Mouse (Mus musculus): Measurements from ENCODE around the gene Frmpd1. TPM values are rescaled to one million over a fixed set of nuclear protein-coding genes. Genes with fewer than 3 reads are reported as not detected.

The Frmpd1 gene
- polyA plus RNA-seq, 1 experiment from 2014 or later, result 0.42 TPM

DNA sequence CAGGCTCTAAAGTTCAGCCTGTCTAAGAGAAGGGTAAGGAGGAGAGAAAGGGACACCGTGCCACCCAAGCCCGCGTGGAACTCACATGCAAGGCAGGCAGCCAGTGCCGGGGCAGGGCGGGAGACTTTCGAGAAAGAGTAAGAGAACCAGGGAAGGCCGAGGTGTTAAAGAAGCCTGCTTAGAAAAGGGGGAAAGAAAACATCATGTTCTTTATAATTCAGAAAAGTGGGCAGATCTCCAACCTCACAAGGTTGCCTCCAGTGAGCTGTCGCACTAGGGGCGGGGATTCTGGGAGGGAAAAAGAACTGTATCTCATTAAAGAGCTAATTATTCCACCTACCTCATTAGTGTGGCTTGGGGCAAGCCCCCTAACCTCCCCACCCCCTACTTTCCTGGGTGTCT is 68.2 kb downstream of the Frmpd1 start:
- Histone ChIP-seq H3K4me3 (replicated peaks; ENCODE audit: low read length) (no peak overlapping the region), H3K9ac (replicated peaks; ENCODE audit: low read depth, low read length) (no peak overlapping the region), H3K36me3 (ENCODE audit: control insufficient read depth, insufficient read depth) (no peaks in the 10 kb centered on the region), H3K27ac (ENCODE audit: low read length) (no peak overlapping the region), H3K27me3 (replicated peaks; ENCODE audit: control insufficient read depth, insufficient read depth, low read length) (peaks cover 15% of the 10 kb centered on the region), H3K9me3 (ENCODE audit: control insufficient read depth, low read length) (no peaks in the 10 kb centered on the region), H3K4me2 (ENCODE audit: low read length) (no peak overlapping the region), H3K4me1 (replicated peaks; ENCODE audit: control insufficient read depth, insufficient read depth, low read length) (peaks cover 32% of the 10 kb centered on the region)
- WGBS, result 13% methylated on average over 9 of the region's 9 CpGs
- peak; percentile 63 for ATAC-seq

DNA sequence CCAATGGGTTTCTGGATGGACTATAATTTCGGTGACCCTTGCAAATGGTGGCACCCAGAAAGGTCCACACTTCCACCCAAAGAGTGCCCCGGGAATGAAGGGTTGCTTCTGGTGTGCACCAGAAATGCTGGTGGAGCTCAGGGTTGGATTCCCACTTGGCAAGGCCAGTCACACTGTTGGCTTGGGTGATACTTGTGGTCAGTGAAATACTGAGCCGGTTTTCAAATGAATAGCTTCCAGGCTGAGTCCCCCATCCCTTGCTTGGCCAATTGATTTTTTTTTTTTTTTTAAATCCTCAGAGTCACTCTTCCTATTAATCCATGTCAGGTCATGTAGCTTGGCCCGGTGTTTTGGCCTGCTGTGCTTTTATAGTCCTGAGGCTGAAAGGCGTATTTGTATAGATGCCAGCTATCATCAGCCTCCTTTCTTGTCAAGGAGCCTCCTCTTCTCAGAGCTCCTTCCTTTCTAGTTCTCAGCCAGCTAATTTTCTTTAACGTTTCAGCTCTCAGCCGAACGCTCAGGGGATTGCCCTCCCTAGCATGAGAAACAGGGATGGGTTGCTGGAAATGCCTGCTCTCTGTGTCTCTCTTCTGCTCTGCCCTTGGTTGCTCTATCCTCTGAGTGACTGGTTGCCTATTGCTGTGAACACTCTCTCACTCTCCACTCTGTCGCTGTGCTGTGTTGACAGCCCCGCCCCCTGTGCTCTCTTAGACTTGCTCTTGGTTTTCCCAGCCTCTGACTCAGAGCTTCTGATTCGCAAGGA is 69.3 kb downstream of the Frmpd1 start:
- WGBS, result 20% methylated on average over 11 of the region's 11 CpGs
- ATAC-seq, result peak; percentile 76
- no peaks in the 10 kb centered on the region for H3K36me3 ChIP-seq (ENCODE audit: control insufficient read depth, insufficient read depth)
- H3K4me3 ChIP-seq (replicated peaks; ENCODE audit: low read length), result no peak overlapping the region
- peaks cover 32% of the 10 kb centered on the region for H3K4me1 ChIP-seq (replicated peaks; ENCODE audit: control insufficient read depth, insufficient read depth, low read length)
- H3K9ac ChIP-seq (replicated peaks; ENCODE audit: low read depth, low read length), result no peak overlapping the region
- H3K4me2 ChIP-seq (ENCODE audit: low read length), result no peak overlapping the region
- peaks cover 10% of the 10 kb centered on the region for H3K27me3 ChIP-seq (replicated peaks; ENCODE audit: control insufficient read depth, insufficient read depth, low read length)
- no peaks in the 10 kb centered on the region for H3K9me3 ChIP-seq (ENCODE audit: control insufficient read depth, low read length)
- H3K27ac ChIP-seq (ENCODE audit: low read length), result no peak overlapping the region

DNA sequence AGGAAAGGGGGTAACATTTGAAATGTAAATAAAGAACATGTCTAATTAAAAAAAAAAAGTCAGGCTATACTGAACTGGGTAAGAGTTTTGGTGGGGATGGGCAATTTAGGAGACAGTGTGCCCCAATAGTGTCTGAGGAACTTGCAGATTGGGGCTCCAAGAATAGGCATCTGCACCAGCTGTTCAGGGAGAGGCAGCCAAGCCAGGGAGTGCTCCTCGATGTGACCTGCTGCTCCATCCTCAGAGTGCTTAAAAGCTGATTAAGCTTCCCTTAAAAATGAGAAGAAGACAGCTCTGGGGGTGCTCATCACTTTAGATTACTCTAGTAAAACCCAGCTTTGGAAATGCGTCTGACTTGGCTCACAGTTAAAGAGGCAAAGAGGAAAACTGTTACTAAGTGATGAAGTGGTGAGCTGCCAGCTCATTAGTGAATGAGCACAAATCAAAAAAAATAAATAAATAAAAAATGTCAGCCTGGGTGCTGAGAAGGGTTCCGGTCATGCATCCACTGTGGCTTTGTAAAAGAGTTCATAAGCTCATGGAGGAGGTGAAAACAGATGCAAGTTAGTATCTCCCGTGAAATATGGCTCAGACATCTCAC is 74.7 kb downstream of the Frmpd1 start:
- Histone ChIP-seq H3K9me3 (ENCODE audit: control insufficient read depth, low read length) (no peaks in the 10 kb centered on the region), H3K4me2 (ENCODE audit: low read length) (no peak overlapping the region)
- WGBS, result 33% methylated on average over 4 of the region's 4 CpGs

DNA sequence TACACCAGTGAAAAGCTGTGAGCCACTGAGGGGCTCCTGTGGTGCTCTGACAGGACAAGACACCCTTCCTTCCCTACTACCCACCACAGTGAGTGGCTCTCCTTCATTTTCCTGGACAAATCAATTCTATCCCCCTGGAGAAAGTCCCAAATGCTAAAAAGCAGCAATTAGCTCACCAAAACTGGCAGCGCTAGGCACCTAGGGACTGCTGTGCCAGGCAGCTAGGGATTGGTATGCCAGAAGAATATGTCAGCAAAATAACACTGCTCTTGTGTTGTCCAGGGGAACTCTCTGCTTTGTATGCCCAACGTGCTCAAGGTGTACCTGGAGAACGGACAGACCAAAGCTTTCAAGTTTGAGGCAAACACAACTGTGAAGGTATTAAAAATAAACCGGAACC is 76.9 kb downstream of the Frmpd1 start:
- no peaks in the 10 kb centered on the region for H3K36me3 ChIP-seq (ENCODE audit: control insufficient read depth, insufficient read depth)
- WGBS, result 73% methylated on average over 4 of the region's 4 CpGs
- peaks cover 19% of the 10 kb centered on the region for H3K4me1 ChIP-seq (replicated peaks; ENCODE audit: control insufficient read depth, insufficient read depth, low read length)
- no peak overlapping the region for H3K4me3 ChIP-seq (replicated peaks; ENCODE audit: low read length)
- H3K9me3 ChIP-seq (ENCODE audit: control insufficient read depth, low read length), result no peaks in the 10 kb centered on the region
- H3K27ac ChIP-seq (ENCODE audit: low read length), result no peak overlapping the region
- H3K9ac ChIP-seq (replicated peaks; ENCODE audit: low read depth, low read length), result no peak overlapping the region
- H3K4me2 ChIP-seq (ENCODE audit: low read length), result no peak overlapping the region
- ATAC-seq, result no peak
- H3K27me3 ChIP-seq (replicated peaks; ENCODE audit: control insufficient read depth, insufficient read depth, low read length), result no peaks in the 10 kb centered on the region

More for the DNA sequence above, 74.7 kb downstream of the Frmpd1 start:
- no peak for ATAC-seq
- H3K27ac ChIP-seq (ENCODE audit: low read length), result no peak overlapping the region
- 0 out of 2 replicates have a peak, but pooled peaks cover 4% of the 10 kb centered on the region for H3K27me3 ChIP-seq (replicated peaks; ENCODE audit: control insufficient read depth, insufficient read depth, low read length)
- H3K4me3 ChIP-seq (replicated peaks; ENCODE audit: low read length), result no peak overlapping the region
- H3K9ac ChIP-seq (replicated peaks; ENCODE audit: low read depth, low read length), result no peak overlapping the region
- H3K36me3 ChIP-seq (ENCODE audit: control insufficient read depth, insufficient read depth), result no peaks in the 10 kb centered on the region
- H3K4me1 ChIP-seq (replicated peaks; ENCODE audit: control insufficient read depth, insufficient read depth, low read length), result peaks cover 22% of the 10 kb centered on the region

DNA sequence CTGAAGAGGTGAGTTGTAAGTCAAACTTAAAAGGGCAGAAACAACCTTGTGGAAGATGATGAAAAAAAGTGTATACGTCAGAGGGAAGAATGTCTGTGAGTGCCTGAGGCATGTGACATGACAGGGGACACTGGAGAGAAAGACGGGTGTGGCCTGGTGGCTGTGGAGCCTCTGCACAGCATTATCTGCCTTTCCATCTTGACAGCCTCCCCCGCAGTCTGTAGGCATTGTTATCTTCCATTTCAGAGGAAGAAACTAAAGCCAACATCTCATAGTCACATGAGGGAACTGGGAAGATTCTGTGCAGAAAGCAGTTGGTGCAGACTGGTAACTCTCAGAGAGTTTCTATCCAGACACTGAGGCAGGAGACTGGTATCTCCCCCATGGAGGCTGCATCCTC is 83.2 kb downstream of the Frmpd1 start:
- Histone ChIP-seq H3K27me3 (replicated peaks; ENCODE audit: control insufficient read depth, insufficient read depth, low read length) (no peaks in the 10 kb centered on the region), H3K9ac (replicated peaks; ENCODE audit: low read depth, low read length) (no peak overlapping the region), H3K4me1 (replicated peaks; ENCODE audit: control insufficient read depth, insufficient read depth, low read length) (peaks cover 10% of the 10 kb centered on the region), H3K9me3 (ENCODE audit: control insufficient read depth, low read length) (no peaks in the 10 kb centered on the region), H3K36me3 (ENCODE audit: control insufficient read depth, insufficient read depth) (no peaks in the 10 kb centered on the region), H3K4me3 (replicated peaks; ENCODE audit: low read length) (no peak overlapping the region), H3K27ac (ENCODE audit: low read length) (no peak overlapping the region), H3K4me2 (ENCODE audit: low read length) (no peak overlapping the region)
- WGBS, result 95% methylated on average over 3 of the region's 3 CpGs
- no peak for ATAC-seq

DNA sequence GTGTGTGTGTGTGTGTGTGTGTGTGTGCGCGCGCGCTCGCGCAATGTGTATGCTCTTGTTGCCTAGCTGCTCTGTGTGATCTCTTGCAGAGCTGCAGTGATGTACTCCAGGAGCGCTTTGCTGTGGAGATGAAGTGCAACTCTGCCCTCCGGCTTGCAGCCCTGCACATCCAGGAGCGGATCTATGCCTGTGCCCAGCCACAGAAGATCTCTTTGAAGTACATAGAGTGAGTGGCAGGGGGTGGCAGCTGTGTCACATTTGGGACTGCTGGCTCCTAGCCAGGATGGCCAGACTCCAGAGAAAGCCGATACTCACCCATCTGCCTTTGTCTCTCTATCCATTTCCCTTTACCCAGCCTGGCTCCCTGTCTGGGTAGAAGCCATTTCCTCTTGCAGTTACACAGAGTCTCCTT is 86.4 kb downstream of the Frmpd1 start:
- H3K4me2 ChIP-seq (ENCODE audit: low read length), result no peak overlapping the region
- H3K4me3 ChIP-seq (replicated peaks; ENCODE audit: low read length), result no peak overlapping the region
- H3K36me3 ChIP-seq (ENCODE audit: control insufficient read depth, insufficient read depth), result no peaks in the 10 kb centered on the region
- H3K9ac ChIP-seq (replicated peaks; ENCODE audit: low read depth, low read length), result no peak overlapping the region
- no peaks in the 10 kb centered on the region for H3K27me3 ChIP-seq (replicated peaks; ENCODE audit: control insufficient read depth, insufficient read depth, low read length)
- ATAC-seq, result peak; percentile 84
- no peaks in the 10 kb centered on the region for H3K9me3 ChIP-seq (ENCODE audit: control insufficient read depth, low read length)
- H3K4me1 ChIP-seq (replicated peaks; ENCODE audit: control insufficient read depth, insufficient read depth, low read length), result peaks cover 10% of the 10 kb centered on the region
- no peak overlapping the region for H3K27ac ChIP-seq (ENCODE audit: low read length)
- 56% methylated on average over 10 of the region's 10 CpGs for WGBS

DNA sequence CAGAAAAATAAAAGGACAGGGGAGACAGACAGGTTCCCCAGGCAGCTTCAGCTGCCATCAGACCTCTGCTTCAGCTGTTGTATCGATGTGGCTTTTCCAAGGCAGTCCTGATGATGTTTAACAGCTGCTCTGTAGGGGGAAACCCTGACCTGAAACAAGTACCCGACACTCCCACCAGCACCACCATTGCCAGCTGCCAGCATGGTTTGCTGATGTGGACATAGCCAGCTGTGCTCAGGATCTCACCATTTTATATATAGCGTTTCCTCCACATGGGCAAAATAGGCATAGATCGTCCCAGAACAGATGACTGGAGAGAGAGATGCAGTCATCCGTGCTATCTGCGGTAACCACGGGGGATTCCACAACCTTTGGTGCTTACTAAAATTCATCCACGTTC is 91.1 kb downstream of the Frmpd1 start:
- WGBS, result 87% methylated on average over 8 of the region's 8 CpGs
- H3K9ac ChIP-seq (replicated peaks; ENCODE audit: low read depth, low read length), result no peak overlapping the region
- no peak for ATAC-seq

DNA sequence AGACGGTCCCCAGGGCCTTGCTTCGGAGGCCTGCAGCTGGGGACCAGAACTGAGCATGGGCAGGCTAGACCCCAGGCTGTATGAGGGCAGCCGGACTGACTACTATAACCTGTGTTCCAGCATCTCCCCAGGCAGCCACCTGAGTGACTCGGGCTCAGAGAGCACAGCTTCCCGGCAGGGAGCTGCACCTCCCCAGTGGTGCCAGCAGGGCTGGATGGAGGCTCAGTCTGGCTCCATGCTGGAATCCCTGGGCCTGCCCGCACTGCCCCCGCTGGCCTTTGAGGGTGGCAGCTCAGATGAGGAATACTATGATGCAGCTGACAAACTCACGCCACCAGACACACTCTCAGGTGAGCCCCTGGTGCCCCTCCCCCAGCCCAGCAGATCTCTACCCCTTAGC is 94.6 kb downstream of the Frmpd1 start:
- ATAC-seq, result no peak
- H3K27ac ChIP-seq (ENCODE audit: low read length), result no peak overlapping the region
- H3K4me2 ChIP-seq (ENCODE audit: low read length), result no peak overlapping the region
- no peak overlapping the region for H3K4me3 ChIP-seq (replicated peaks; ENCODE audit: low read length)
- H3K27me3 ChIP-seq (replicated peaks; ENCODE audit: control insufficient read depth, insufficient read depth, low read length), result no peaks in the 10 kb centered on the region
- H3K9ac ChIP-seq (replicated peaks; ENCODE audit: low read depth, low read length), result no peak overlapping the region
- no peaks in the 10 kb centered on the region for H3K4me1 ChIP-seq (replicated peaks; ENCODE audit: control insufficient read depth, insufficient read depth, low read length)
- WGBS, result 51% methylated on average over 8 of the region's 8 CpGs
- H3K9me3 ChIP-seq (ENCODE audit: control insufficient read depth, low read length), result no peaks in the 10 kb centered on the region
- no peaks in the 10 kb centered on the region for H3K36me3 ChIP-seq (ENCODE audit: control insufficient read depth, insufficient read depth)

More for the DNA sequence above, 91.1 kb downstream of the Frmpd1 start:
- Histone ChIP-seq H3K4me2 (ENCODE audit: low read length) (no peak overlapping the region), H3K4me1 (replicated peaks; ENCODE audit: control insufficient read depth, insufficient read depth, low read length) (peaks cover 9% of the 10 kb centered on the region), H3K27me3 (replicated peaks; ENCODE audit: control insufficient read depth, insufficient read depth, low read length) (no peaks in the 10 kb centered on the region), H3K27ac (ENCODE audit: low read length) (no peak overlapping the region), H3K9me3 (ENCODE audit: control insufficient read depth, low read length) (no peaks in the 10 kb centered on the region), H3K36me3 (ENCODE audit: control insufficient read depth, insufficient read depth) (no peaks in the 10 kb centered on the region), H3K4me3 (replicated peaks; ENCODE audit: low read length) (no peak overlapping the region)

DNA sequence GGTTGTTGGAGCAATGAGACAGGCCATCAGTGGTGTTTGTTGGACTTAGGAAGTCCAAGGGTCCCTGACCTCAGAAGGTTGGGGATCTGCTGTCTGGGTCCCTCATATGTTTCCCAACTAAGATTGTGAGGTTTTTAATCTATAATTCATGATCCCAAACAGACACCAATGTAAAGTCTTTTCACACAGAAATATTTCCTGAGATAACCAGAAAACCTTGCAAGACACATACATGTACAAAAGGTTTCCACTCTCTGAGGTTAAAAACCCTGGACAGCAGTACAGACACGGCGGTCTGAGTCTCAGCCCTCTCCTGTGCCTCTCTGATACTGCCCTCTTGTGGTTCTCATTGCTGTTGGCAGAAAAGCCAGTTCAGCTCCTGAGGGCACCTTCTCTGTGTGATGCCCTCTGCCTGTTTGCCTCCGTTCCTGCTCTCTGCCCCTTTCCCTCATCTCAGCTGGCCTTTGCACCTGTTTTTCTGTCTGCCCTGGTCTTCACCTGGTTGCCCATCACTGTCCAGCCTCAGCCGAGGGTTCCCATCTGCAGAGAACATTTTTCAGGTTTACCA is 95.4 kb downstream of the Frmpd1 start:
- Histone ChIP-seq H3K4me2 (ENCODE audit: low read length) (no peak overlapping the region), H3K4me3 (replicated peaks; ENCODE audit: low read length) (no peak overlapping the region), H3K4me1 (replicated peaks; ENCODE audit: control insufficient read depth, insufficient read depth, low read length) (no peaks in the 10 kb centered on the region), H3K27ac (ENCODE audit: low read length) (no peak overlapping the region), H3K27me3 (replicated peaks; ENCODE audit: control insufficient read depth, insufficient read depth, low read length) (no peaks in the 10 kb centered on the region), H3K36me3 (ENCODE audit: control insufficient read depth, insufficient read depth) (no peaks in the 10 kb centered on the region), H3K9me3 (ENCODE audit: control insufficient read depth, low read length) (no peaks in the 10 kb centered on the region), H3K9ac (replicated peaks; ENCODE audit: low read depth, low read length) (no peak overlapping the region)
- WGBS, result 20% methylated on average over 4 of the region's 4 CpGs
- peak; percentile 64; the same call in 1 of the 2 replicates for ATAC-seq
